Comparison of ENCODE assay signal across 9 mouse cellular contexts in genomic region chr9:15525246-15525645, GRCm38 (mm10). TPM values are rescaled to one million over a fixed set of nuclear protein-coding genes. Genes with fewer than 3 reads are reported as not detected.
A peak's percentile ranks its signal among the peaks of the same experiment; 100 is the strongest.
DNase-seq lines count a peak whose midpoint lies in the region; ATAC-seq and TF ChIP-seq lines count a peak whose summit lies in the region.
"Had no signal": no experiment of that assay in that cellular context is flagged by ENCODE, and none has a peak within 500 bp of the region (broad histone marks: within the 10 kb centered on the region; RNA-seq: fewer than 3 reads in every experiment).

No protein-coding gene starts in this region.

- 46% methylated on average over 8 of the region's 8 CpGs for WGBS in intestine, embryonic 16.5 days
- WGBS in limb, embryonic 15.5 days = 49% methylated on average over 8 of the region's 8 CpGs
- WGBS in stomach, postnatal 0 days = 53% methylated on average over 8 of the region's 8 CpGs

- TF ChIP-seq CTCF in stomach, postnatal 0 days (IDR thresholded peaks at IDR 0.05; ENCODE audit: low read depth) = no peak

- peak; percentile 52 for ATAC-seq in intestine, embryonic 16.5 days
- ATAC-seq in limb, embryonic 15.5 days (ENCODE audit: insufficient number of reproducible peaks, low FRiP score, low TSS enrichment, low read depth) = no peak
- ATAC-seq in stomach, postnatal 0 days (ENCODE audit: low FRiP score, low TSS enrichment) = peak; percentile 31; the same call in 1 of the 2 replicates

- no peaks in the 10 kb centered on the region for H3K27me3 ChIP-seq in intestine, embryonic 16.5 days (replicated peaks; ENCODE audit: control insufficient read depth, insufficient read depth, low read length)
- no peaks in the 10 kb centered on the region for H3K27me3 ChIP-seq in limb, embryonic 15.5 days
- no peaks in the 10 kb centered on the region for H3K27me3 ChIP-seq in stomach, postnatal 0 days (ENCODE audit: control insufficient read depth, insufficient read depth, low read length)

- H3K4me1 ChIP-seq in intestine, embryonic 16.5 days (ENCODE audit: control insufficient read depth, insufficient read depth, low read length) = peaks cover 26% of the 10 kb centered on the region
- H3K4me1 ChIP-seq in limb, embryonic 15.5 days = peaks cover 37% of the 10 kb centered on the region
- H3K4me1 ChIP-seq in stomach, postnatal 0 days (replicated peaks; ENCODE audit: control insufficient read depth, insufficient read depth) = peaks cover 5% of the 10 kb centered on the region; the same call in 1 of the 2 replicates

- DNase-seq in ovary, postnatal 36 days (ENCODE audit: low spot score) = peak; percentile 31
- DNase-seq in ovary, adult 18-20 months (ENCODE audit: low spot score) = no peak
- peak; percentile 39 for DNase-seq in stomach, postnatal 0 days (ENCODE audit: low spot score)
- no peak for DNase-seq in urinary bladder, postnatal 4 days (ENCODE audit: low spot score in 2 of 2)
- DNase-seq in embryo, embryonic 11 days = no peak
- DNase-seq: gastrocnemius, postnatal 14 days had no signal

- H3K4me2 ChIP-seq in intestine, embryonic 16.5 days (ENCODE audit: low read depth, low read length) = no peak overlapping the region
- no peak overlapping the region for H3K4me2 ChIP-seq in limb, embryonic 15.5 days
- no peak overlapping the region; the same call in 1 of the 2 replicates for H3K4me2 ChIP-seq in stomach, postnatal 0 days (replicated peaks; ENCODE audit: low read depth)

- H3K36me3 ChIP-seq in intestine, embryonic 16.5 days (ENCODE audit: control insufficient read depth, insufficient read depth, low read length) = no peaks in the 10 kb centered on the region
- no peaks in the 10 kb centered on the region for H3K36me3 ChIP-seq in limb, embryonic 15.5 days
- no peaks in the 10 kb centered on the region for H3K36me3 ChIP-seq in stomach, postnatal 0 days (ENCODE audit: control insufficient read depth, insufficient read depth, low read length)

- no peak overlapping the region for H3K9ac ChIP-seq in intestine, embryonic 16.5 days (ENCODE audit: low read depth, low read length)
- no peak overlapping the region for H3K9ac ChIP-seq in limb, embryonic 15.5 days
- no peak overlapping the region for H3K9ac ChIP-seq in stomach, postnatal 0 days (ENCODE audit: low read length)

- H3K4me3 ChIP-seq in intestine, embryonic 16.5 days (ENCODE audit: low read length) = no peak overlapping the region
- no peak overlapping the region for H3K4me3 ChIP-seq in limb, embryonic 15.5 days
- no peak overlapping the region for H3K4me3 ChIP-seq in stomach, postnatal 0 days (ENCODE audit: low read depth, low read length)

- TF ChIP-seq EP300 in stomach, postnatal 0 days (optimal IDR thresholded peaks at IDR 0.05) = no peak

- H3K9me3 ChIP-seq in intestine, embryonic 16.5 days (ENCODE audit: control insufficient read depth, low read length) = no peaks in the 10 kb centered on the region
- no peaks in the 10 kb centered on the region for H3K9me3 ChIP-seq in limb, embryonic 15.5 days
- no peaks in the 10 kb centered on the region for H3K9me3 ChIP-seq in stomach, postnatal 0 days (ENCODE audit: control insufficient read depth, low read length)

- H3K27ac ChIP-seq in intestine, embryonic 16.5 days (ENCODE audit: low read length) = no peak overlapping the region
- H3K27ac ChIP-seq in limb, embryonic 15.5 days = 0 out of 2 replicates have a peak overlapping the region, but pooled peaks have one; percentile 27
- H3K27ac ChIP-seq in stomach, postnatal 0 days (replicated peaks) = 0 out of 2 replicates have a peak overlapping the region, but pooled peaks have one; percentile 18
- H3K27ac ChIP-seq: macrophage had no signal

RNA-seq across cellular contexts. Expression of gene Smco4, which starts 32.0 kb away (rescaled TPM):
- 2.5 and 3.4 TPM in 2 replicates for polyA plus RNA-seq in intestine, embryonic 16.5 days (2015; fragmentation: Nextera tagmentation; extraction: Ambion mirVana)
- polyA plus RNA-seq in limb, embryonic 15.5 days (2015; fragmentation: Nextera tagmentation; extraction: Ambion mirVana) = 3.9 and 4.8 TPM in 2 replicates
- 1.4 and 1.9 TPM in 2 replicates for polyA plus RNA-seq in stomach, postnatal 0 days (2015; fragmentation: Nextera tagmentation; extraction: Ambion mirVana)

Comparison
In these comparisons a context has a peak if more than half of its experiments do, and no peak if none do; other contexts are left out.
1. DNase-seq: peak in ovary, postnatal 36 days (single experiment) and stomach, postnatal 0 days (single experiment); none in ovary, adult 18-20 months (single experiment), urinary bladder, postnatal 4 days (0 of 2) and embryo, embryonic 11 days (single experiment).